Mouse (Mus musculus) neutrophil, adult 83 days (primary cell): Measurements from ENCODE around the gene Rtn4ip1. TPM values are rescaled to one million over a fixed set of nuclear protein-coding genes. Genes with fewer than 3 reads are reported as not detected.

Experiments
- total RNA-seq, 2 experiments: library from RNA; stranded (reverse); gene quantifications; one replicate each; pipeline ENCODE4 v1.2.4; 2023

The Rtn4ip1 gene
- total RNA-seq: 1 to 10 TPM; 5.0 to 6.1 TPM

DNA sequence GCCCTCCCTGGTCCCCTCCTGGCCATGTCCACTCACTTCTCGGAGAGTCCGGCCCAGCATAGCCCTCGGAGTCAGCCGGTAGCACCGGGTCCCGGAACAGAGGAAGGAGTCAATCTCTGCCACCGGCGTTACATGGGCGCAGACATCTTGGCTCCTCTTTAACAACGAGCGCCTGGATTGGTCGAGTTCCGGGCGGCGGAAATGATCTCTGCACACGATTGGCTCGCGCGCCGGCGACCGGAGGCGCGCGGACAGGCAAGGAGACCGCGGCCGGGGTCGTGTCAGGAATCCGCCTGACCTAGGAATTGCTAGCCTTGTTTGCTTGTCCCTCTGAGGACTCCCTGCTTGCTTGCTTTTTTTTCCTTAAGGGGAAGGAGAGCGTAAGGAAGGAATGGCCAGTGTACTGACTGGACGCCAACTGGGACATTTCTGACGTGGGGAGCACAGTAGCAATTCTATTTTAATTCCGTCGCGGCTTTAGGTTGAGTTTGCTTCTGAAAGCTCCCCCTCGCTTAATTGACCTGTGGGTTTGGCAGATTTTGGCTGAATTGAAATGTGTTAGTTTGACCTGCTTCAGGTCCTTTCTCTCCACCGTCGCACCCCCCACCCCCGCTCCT, at the start of gene Rtn4ip1, which contains the start of gene Qrsl1:
TSS of gene Rtn4ip1 (plus strand) at position 230 of the 617 bp plus-strand sequence.
TSS of gene Qrsl1 (minus strand) at position 168 of the 617 bp plus-strand sequence.

Other genes with a start within 250 kb of the Rtn4ip1 start
- gene Qrsl1, start 62 bp upstream of the Rtn4ip1 start, total RNA-seq: 1 to 10 TPM; 4.7 to 5.7 TPM
- 10 to 100 TPM; 24.1 to 26.6 TPM for gene Crybg1, start 247.0 kb downstream of the Rtn4ip1 start, total RNA-seq